Mouse (Mus musculus) small intestine, adult 2 months (tissue): Measurements from ENCODE around the gene Dclk2. TPM values are rescaled to one million over a fixed set of nuclear protein-coding genes. Genes with fewer than 3 reads are reported as not detected.

Experiments
- H3K27ac ChIP-seq: fragments of 200-500 bp; 2 replicates; pipeline ENCODE4 v1.5.1; 2012; ENCODE audit warnings: low read depth, low read length, control low read depth, inconsistent platforms; ENCODE audit not compliant: insufficient read depth
- H3K27me3 ChIP-seq: fragments of 200-500 bp; 2 replicates; pipeline ENCODE4 v1.6.1; 2012; ENCODE audit warnings: mild to moderate bottlenecking, moderate library complexity, low read length, inconsistent platforms; ENCODE audit not compliant: control insufficient read depth, insufficient read depth
- H3K36me3 ChIP-seq: fragments of 200-500 bp; 2 replicates; pipeline ENCODE4 v1.6.1; 2012; ENCODE audit warnings: mild to moderate bottlenecking, low read length, control low read depth, inconsistent platforms; ENCODE audit not compliant: control insufficient read depth, insufficient read depth
- H3K4me1 ChIP-seq: fragments of 200-500 bp; 2 replicates; pipeline ENCODE4 v1.6.1; 2012; ENCODE audit warnings: low read length, inconsistent platforms, mixed read lengths; ENCODE audit not compliant: control insufficient read depth, insufficient read depth, insufficient read length
- H3K4me3 ChIP-seq: fragments of 200-500 bp; 2 replicates; pipeline ENCODE4 v1.5.1; 2012; ENCODE audit warnings: low read depth, mild to moderate bottlenecking, control low read depth, inconsistent platforms, low read length, moderate library complexity
- CTCF ChIP-seq: fragments of 200-500 bp; IDR thresholded peaks from 2 replicates; pipeline ENCODE4 v1.5.1; 2012; ENCODE audit warnings: low read depth, mild to moderate bottlenecking, control low read depth, inconsistent platforms, low read length, moderate library complexity, mixed read lengths; ENCODE audit not compliant: insufficient replicate concordance, insufficient read length; ENCODE audit errors: extremely low read depth
- POLR2A ChIP-seq: fragments of 200-500 bp; IDR thresholded peaks from 2 replicates; pipeline ENCODE4 v1.6.1; 2012; ENCODE audit warnings: low read depth, mild to moderate bottlenecking, control low read depth, inconsistent platforms, low read length, moderate library complexity
- WGBS: fragments of 180-500 bp; shearing (Covaris S2); methylation state at CpG from one replicate; pipeline ENCODE4 v1.1.7; 2018; 5-methylcytosine and 5-hydroxymethylcytosine counted together
- polyA plus RNA-seq: library from polyadenylated mRNA; depleted of rRNA; stranded (reverse); fragments of >200 nt; gene quantifications from 2 replicates; pipeline ENCODE4 v1.2.3, GENCODE M21; 2012

The Dclk2 gene
- polyA plus RNA-seq, 1 experiment: 2.4 TPM

DNA sequence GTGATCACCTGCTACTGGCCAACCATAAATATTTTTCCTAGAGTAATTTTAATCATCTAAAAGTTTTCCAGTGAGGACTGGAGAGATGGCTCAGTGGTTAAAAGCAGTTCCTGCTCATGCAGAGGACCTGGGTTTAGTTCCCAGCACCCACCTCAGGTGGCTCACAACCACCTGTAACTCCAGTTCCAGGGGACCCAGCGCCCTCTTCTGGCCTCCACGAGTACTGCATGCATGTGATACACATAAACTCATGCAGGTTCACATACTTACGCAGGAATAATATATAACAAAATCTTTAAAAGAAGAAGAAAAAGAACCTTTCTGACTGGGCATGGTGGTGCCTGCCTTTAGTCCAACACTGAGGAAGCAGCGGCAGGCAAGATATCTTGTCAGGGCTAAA lies 33.2 kb upstream of the Dclk2 start:
- Histone ChIP-seq H3K4me1 (no peaks in the 10 kb centered on the region), H3K27ac (no peak overlapping the region), H3K4me3 (no peak overlapping the region), H3K36me3 (no peaks in the 10 kb centered on the region), H3K27me3 (no peaks in the 10 kb centered on the region)
- TF ChIP-seq POLR2A (no peak), CTCF (peak; percentile 14; the same call in 1 of the 2 replicates)
- WGBS: 83% methylated on average over 4 of the region's 4 CpGs

DNA sequence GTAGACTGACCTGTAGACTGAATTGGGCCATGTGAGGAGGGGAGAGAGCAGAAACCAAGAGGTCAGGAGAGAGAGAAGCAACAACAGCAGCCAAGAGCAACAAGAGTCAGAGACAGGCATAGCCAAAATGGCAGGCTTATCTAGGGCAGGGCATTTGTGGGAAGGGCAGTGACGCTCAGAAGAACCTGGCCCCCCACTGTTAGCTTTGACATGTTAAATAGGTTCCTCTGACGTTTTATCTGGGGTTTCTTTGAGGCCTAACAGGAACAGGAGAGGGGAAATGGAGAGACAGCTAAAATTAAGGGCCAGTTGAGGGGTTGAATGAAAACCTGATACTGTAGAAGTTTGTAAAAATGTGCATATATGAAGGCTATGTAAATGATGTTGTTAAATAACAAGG lies 30.0 kb upstream of the Dclk2 start:
- no peaks in the 10 kb centered on the region for H3K36me3 ChIP-seq
- no peaks in the 10 kb centered on the region for H3K4me1 ChIP-seq
- H3K4me3 ChIP-seq: no peak overlapping the region
- TF ChIP-seq POLR2A (no peak), CTCF (no peak)
- WGBS: 41% methylated on average over 2 of the region's 2 CpGs
- no peaks in the 10 kb centered on the region for H3K27me3 ChIP-seq
- H3K27ac ChIP-seq: no peak overlapping the region

DNA sequence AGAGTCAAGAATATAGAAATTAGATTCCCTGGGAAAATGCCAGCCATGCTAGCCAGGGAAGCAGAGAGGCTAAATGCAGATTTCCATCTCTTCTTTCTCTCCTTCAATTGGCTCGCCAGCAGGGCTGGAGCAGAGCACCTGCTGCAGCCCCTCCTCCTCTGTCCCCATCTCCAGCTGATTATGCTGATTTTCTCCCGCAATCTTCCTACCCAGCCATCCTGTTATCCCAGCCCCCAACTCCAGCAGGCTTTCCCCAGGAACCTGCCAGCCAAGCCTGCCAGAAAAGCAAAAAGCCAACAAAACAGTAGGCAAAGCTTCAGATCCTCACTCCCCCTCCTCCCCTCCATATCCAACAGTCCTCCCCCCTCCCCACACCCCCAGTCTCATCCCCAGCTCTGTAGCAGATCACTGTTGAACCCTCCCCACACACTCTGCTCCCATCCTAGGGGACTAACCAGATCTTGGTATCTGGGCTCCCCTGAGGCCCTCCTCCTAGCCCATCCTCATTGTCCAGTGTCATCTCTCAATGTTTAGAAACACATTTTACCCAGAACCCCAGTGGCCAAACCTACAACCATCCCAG lies 15.7 kb upstream of the Dclk2 start:
- no peak overlapping the region for H3K4me3 ChIP-seq
- H3K27ac ChIP-seq: no peak overlapping the region
- no peaks in the 10 kb centered on the region for H3K36me3 ChIP-seq
- 26% methylated on average over 2 of the region's 2 CpGs for WGBS
- no peaks in the 10 kb centered on the region for H3K4me1 ChIP-seq
- TF ChIP-seq CTCF (no peak), POLR2A (no peak)
- no peaks in the 10 kb centered on the region for H3K27me3 ChIP-seq

DNA sequence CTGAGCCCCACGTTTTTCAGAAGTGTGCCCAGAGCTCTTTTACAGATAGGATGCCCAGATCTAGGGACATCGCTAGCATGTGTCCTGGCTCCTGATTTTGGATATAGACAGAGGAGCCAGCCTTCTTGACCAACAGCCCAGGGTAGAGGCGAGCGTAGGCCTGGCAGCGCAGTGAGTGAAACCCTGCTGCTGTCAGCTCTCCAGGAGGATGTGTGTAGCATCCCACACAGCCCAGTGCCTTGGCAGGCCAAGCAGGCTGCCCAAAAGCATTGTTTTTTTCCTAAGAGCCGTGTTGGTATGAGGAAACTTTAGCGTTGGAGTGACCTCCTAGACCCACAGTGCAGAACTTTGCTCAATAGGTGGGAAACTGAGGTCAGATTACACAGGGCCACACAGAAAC lies 12.8 kb upstream of the Dclk2 start:
- 82% methylated on average over 7 of the region's 7 CpGs for WGBS
- Histone ChIP-seq H3K27ac (no peak overlapping the region), H3K36me3 (no peaks in the 10 kb centered on the region), H3K4me1 (no peaks in the 10 kb centered on the region), H3K4me3 (no peak overlapping the region), H3K27me3 (no peaks in the 10 kb centered on the region)
- TF ChIP-seq POLR2A (no peak), CTCF (no peak)

DNA sequence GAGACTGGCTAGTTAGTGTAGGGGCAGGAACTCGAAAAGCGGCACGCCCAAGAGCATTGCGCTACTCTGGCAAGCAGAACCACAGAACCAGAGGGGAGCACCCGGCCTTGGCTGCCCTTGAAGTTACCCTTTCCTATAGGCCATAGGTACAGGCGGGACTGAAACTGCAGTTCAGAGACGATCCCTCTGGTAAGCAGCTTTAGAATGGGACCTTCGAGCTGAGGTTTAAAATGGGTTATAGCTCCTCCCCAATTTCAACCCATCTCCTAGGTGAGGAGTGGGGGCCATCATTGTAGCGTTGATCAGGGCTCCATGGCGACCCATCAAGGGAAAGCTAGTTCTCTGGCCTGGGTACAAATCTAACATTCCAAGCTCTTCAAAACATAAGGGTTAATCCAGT lies 3.0 kb upstream of the Dclk2 start:
- no peak for TF ChIP-seq CTCF
- no peak for TF ChIP-seq POLR2A
- Histone ChIP-seq H3K4me1 (no peaks in the 10 kb centered on the region; the same call in 1 of the 2 replicates), H3K4me3 (no peak overlapping the region), H3K27ac (no peak overlapping the region), H3K36me3 (no peaks in the 10 kb centered on the region), H3K27me3 (no peaks in the 10 kb centered on the region)
- WGBS: 80% methylated on average over 10 of the region's 10 CpGs

DNA sequence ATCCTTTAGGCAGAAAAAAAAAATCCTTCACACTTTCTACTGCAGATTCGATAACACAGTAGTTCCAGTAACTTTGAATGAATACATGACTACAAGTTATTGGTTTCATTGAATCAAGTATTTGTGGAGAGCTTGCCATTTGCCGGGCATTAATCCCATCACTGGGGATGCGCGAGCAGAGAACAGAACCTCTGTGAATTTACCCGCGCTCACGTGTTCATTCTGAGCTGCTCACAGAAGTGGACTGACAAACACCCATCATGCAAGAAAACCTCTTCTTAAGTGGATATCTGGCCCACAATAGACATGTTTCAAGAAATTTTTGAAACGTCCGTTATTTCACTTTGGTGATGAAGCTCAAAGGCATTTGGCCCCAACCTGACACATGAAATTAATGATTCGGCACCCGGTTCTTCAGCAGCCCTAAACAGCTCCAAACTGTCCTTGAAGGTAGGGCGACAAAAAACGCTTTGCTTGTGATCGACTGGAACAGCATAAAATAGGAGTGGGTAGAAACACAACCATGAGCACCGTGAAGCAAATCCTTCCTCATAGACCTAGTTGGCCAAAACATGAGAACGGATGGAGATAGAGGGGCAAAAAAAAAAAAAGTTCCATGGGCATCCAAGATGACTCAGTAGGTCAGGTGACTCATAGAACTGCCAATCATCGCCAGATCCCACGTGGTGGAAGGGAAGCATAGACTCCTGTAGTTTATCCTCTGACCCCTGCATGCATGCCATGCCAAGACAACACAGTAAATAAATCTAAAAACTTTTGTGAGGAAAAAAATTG lies 726 bp upstream of the Dclk2 start:
- Histone ChIP-seq H3K4me1 (no peaks in the 10 kb centered on the region; the same call in 1 of the 2 replicates), H3K36me3 (no peaks in the 10 kb centered on the region), H3K27ac (no peak overlapping the region), H3K27me3 (no peaks in the 10 kb centered on the region), H3K4me3 (no peak overlapping the region)
- WGBS: 65% methylated on average over 18 of the region's 18 CpGs
- TF ChIP-seq CTCF: no peak
- no peak for TF ChIP-seq POLR2A

DNA sequence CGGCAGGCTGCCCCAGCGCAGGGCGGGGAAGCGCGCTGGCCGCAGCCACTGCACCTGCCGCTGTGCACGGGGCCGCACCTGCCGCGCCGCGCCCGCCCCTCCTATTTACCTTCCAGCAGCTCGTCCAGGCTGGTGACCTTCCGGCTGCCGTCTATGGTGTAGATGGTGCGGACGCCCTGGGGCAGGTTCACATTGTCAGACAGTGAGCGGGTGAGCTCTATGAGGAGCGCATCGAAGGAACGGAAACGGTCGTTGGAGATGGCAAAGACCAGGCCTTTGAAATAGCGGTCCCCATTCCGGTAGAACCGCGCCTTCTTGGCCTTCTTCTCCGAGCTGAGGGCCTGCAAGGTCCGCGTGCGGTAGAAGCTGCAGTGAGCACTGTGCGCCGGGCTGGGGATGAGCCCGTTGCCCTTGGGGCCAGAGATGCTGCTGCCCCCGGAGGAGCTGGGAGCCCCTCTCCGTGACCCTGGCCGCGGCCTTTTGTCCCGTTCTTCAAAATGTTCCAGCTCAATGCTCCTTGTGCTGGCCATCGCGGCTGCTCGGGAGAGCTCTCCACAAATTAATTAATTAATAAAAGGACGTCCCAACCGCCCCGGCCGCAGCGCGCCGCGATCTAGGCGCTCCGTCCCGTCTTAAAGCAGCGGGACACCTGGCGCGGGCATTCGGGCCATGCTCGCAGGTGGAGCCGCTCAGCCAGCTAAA lies 860 bp downstream of the Dclk2 start:
- Histone ChIP-seq H3K27me3 (no peaks in the 10 kb centered on the region), H3K36me3 (no peaks in the 10 kb centered on the region), H3K27ac (no peak overlapping the region), H3K4me3 (peak overlapping the region; percentile 73), H3K4me1 (no peaks in the 10 kb centered on the region; the same call in 1 of the 2 replicates)
- TF ChIP-seq CTCF (no peak), POLR2A (no peak)
- WGBS: 1% methylated on average over 61 of the region's 61 CpGs

DNA sequence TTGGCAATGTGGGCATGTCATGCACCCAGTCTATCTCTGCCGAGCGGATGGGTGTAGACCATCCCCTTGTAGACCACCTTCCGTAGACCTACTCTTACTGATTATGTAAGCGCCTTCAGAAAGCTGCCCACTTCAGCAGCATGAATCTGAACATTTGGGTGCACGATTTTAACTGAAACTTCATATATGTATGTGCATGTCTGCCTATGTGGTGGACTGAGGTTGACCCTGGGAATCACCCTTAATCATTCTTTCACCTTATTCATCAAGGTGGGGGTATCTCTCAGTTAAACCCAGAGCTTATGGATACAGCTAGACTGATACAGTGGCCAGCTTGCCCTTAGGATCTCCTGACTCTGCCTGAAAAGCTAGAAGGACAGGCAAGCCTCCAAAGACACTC lies 3.6 kb downstream of the Dclk2 start:
- TF ChIP-seq CTCF (no peak), POLR2A (no peak)
- no peaks in the 10 kb centered on the region; the same call in 1 of the 2 replicates for H3K27me3 ChIP-seq
- H3K27ac ChIP-seq: no peak overlapping the region
- 93% methylated on average over 5 of the region's 5 CpGs for WGBS
- no peaks in the 10 kb centered on the region; the same call in 1 of the 2 replicates for H3K4me1 ChIP-seq
- no peaks in the 10 kb centered on the region for H3K36me3 ChIP-seq
- no peak overlapping the region for H3K4me3 ChIP-seq
